Mouse (Mus musculus) heart, postnatal 0 days (tissue): Measurements from ENCODE around the gene Zscan12. TPM values are rescaled to one million over a fixed set of nuclear protein-coding genes. Genes with fewer than 3 reads are reported as not detected.
A peak's percentile ranks its signal among the peaks of the same experiment; 100 is the strongest.

Source experiments
- ATAC-seq: fragments of 200-750 bp; cut with Nextera tagmentation; 2 replicates; pipeline ENCODE4 v1.8.0; 2017; ENCODE audit warnings: low read depth, moderate number of reproducible peaks, moderate library complexity; ENCODE audit not compliant: insufficient read depth
- DNase-seq: peaks from one replicate; pipeline ENCODE4 v3.0.0-alpha.2; 2016; ENCODE audit warnings: low spot score
- H3K27ac ChIP-seq: fragments of 300-500 bp; sonication (generic); 2 replicates; pipeline ENCODE4 v1.5.1; 2014; ENCODE audit warnings: low read depth, mild to moderate bottlenecking
- H3K27me3 ChIP-seq: fragments of 300-500 bp; sonication (generic); 2 replicates; pipeline ENCODE4 v1.6.1; 2014; ENCODE audit warnings: low read length, mixed read lengths; ENCODE audit not compliant: control insufficient read depth, insufficient read depth
- H3K36me3 ChIP-seq: fragments of 300-500 bp; sonication (generic); replicated peaks from 2 replicates; pipeline ENCODE4 v1.6.1; 2014; ENCODE audit warnings: low read length, mixed read lengths; ENCODE audit not compliant: control insufficient read depth, insufficient read depth
- H3K4me1 ChIP-seq: fragments of 300-500 bp; sonication (generic); 2 replicates; pipeline ENCODE4 v1.6.1; 2014; ENCODE audit warnings: antibody characterized with exemption; ENCODE audit not compliant: control insufficient read depth, insufficient read depth
- H3K4me2 ChIP-seq: fragments of 300-500 bp; sonication (generic); 2 replicates; pipeline ENCODE4 v1.6.1; 2014; ENCODE audit warnings: low read depth, mild to moderate bottlenecking, low read length, moderate library complexity
- H3K4me3 ChIP-seq: fragments of 300-500 bp; sonication (generic); 2 replicates; pipeline ENCODE4 v1.5.1; 2014; ENCODE audit warnings: low read depth, low read length
- H3K9ac ChIP-seq: fragments of 300-500 bp; sonication (generic); replicated peaks from 2 replicates; pipeline ENCODE4 v1.6.1; 2014; ENCODE audit warnings: low read depth, low read length, mixed read lengths
- H3K9me3 ChIP-seq: fragments of 300-500 bp; sonication (generic); replicated peaks from 2 replicates; pipeline ENCODE4 v1.6.1; 2016; ENCODE audit warnings: low read length; ENCODE audit not compliant: control insufficient read depth
- CTCF ChIP-seq: IDR thresholded peaks from 2 replicates; pipeline ENCODE4 v1.5.1; 2016; ENCODE audit warnings: antibody characterized with exemption, control low read depth, low read depth
- EP300 ChIP-seq: IDR thresholded peaks from 2 replicates; pipeline ENCODE4 v1.6.1; 2016; ENCODE audit warnings: antibody characterized with exemption, low read depth
- WGBS: fragments of 180-500 bp; shearing (Covaris S2); extraction: QIAGEN DNeasy Blood & Tissue Kit; methylation state at CpG from one replicate; pipeline ENCODE4 v1.1.7; 2014; 5-methylcytosine and 5-hydroxymethylcytosine counted together
- polyA plus RNA-seq: library from polyadenylated mRNA; unstranded; fragments of >200 nt; fragmentation: Nextera tagmentation; extraction: Ambion mirVana; gene quantifications from 2 replicates; pipeline ENCODE4 v1.2.1, GENCODE M21; 2015
- total RNA-seq: library from RNA; depleted of rRNA; stranded (reverse); fragments of >200 nt; gene quantifications from 2 replicates; pipeline ENCODE4 v1.2.3, GENCODE M21; 2014; ENCODE audit warnings: low replicate concordance

Zscan12 gene
- total and polyA plus RNA-seq, 2 experiments from 2014 or later: 5.2 to 7.8 TPM

DNA sequence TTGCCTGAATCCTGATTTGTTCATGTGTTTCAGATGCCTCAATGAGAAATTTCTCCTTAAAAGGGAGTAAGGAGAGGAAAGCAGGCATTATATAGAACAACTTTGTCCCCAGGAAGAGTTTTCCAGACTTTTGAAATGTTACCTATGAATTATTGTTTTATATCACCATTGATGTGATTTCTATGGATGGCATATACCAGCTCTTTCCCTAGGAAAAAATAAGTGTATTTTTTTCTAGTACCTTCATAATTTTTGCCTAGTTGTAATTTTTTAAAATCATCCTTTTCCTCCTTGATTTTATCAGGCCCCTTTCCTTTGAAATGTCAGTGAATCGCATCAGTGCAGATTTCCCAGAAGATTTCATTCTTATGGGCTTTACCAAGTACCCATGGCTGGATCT is 16.0 kb upstream of the Zscan12 start, which contains the start of gene Olfr1367:
TSS of gene Olfr1367 (plus strand) at position 301 of the 400 bp plus-strand sequence.
- ATAC-seq (no peak), DNase-seq (no peak)
- Histone ChIP-seq H3K27me3 (no peaks in the 10 kb centered on the region), H3K4me3 (no peak within 1 kb of the TSS), H3K27ac (no peak within 1 kb of the TSS), H3K4me2 (no peak within 1 kb of the TSS), H3K9me3 (no peaks in the 10 kb centered on the region), H3K9ac (no peak within 1 kb of the TSS), H3K36me3 (no peaks in the 10 kb centered on the region), H3K4me1 (no peaks in the 10 kb centered on the region)
- no peak for TF ChIP-seq EP300
- no peak for TF ChIP-seq CTCF
- 84% methylated on average over 1 of the region's 1 CpGs for WGBS

GRCm38 (mm10) chr13:21350593-21350992 is 12.0 kb upstream of the Zscan12 start:
- DNase-seq (no peak), ATAC-seq (no peak)
- H3K9me3 ChIP-seq: no peaks in the 10 kb centered on the region
- H3K4me3 ChIP-seq: no peak overlapping the region
- H3K4me2 ChIP-seq: no peak overlapping the region
- no peak overlapping the region for H3K27ac ChIP-seq
- H3K4me1 ChIP-seq: no peaks in the 10 kb centered on the region
- H3K9ac ChIP-seq: no peak overlapping the region
- H3K27me3 ChIP-seq: no peaks in the 10 kb centered on the region
- TF ChIP-seq EP300: no peak
- no peak for TF ChIP-seq CTCF
- H3K36me3 ChIP-seq: no peaks in the 10 kb centered on the region

DNA sequence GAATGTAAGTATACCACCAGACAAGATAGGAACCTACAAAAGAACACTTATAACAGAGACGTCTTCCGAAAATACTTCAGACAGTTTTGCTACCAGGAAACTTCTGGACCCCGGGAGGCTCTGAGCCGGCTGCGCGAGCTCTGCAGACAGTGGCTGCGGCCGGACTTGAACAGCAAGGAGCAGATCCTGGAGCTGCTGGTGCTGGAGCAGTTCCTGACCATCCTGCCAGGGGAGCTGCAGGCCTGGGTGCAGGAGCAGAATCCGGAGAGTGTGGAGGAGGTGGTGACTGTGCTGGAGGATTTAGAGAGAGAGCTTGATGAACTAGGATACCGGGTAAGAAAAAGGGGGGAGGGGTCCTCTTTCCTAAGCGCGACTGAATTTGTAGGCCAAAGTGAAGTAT is 1.1 kb downstream of the Zscan12 start:
- WGBS: 57% methylated on average over 12 of the region's 12 CpGs
- Histone ChIP-seq H3K4me2 (peak overlapping the region; percentile 72), H3K4me1 (peaks cover 19% of the 10 kb centered on the region; the same call in 1 of the 2 replicates), H3K9me3 (no peaks in the 10 kb centered on the region), H3K36me3 (peaks cover 15% of the 10 kb centered on the region), H3K27ac (no peak overlapping the region), H3K4me3 (peak overlapping the region; percentile 81), H3K9ac (no peak overlapping the region), H3K27me3 (no peaks in the 10 kb centered on the region)
- TF ChIP-seq CTCF: no peak
- TF ChIP-seq EP300: no peak
- DNase-seq: peak; percentile 23
- ATAC-seq: no peak

DNA sequence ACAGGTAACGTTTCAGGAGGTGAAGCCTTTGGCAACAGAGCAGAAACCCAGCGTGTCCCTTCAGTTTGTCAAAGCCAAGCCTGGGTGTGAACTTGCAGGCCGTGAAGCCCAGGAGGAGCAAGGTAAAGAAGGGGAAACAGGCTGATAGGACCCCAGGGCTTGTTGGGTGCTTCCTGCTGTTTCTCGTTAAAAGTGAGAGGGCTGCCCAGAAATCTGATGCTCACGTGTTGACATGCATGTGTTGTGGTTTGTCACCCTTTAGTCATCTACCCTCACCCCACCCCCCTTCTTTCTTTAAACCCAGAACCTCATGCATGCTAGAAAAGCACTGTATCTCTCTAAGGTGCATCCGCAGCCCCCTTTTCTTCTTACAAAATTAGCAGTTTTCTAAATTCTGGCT is 4.0 kb downstream of the Zscan12 start:
- H3K9ac ChIP-seq: no peak overlapping the region
- H3K4me2 ChIP-seq: no peak overlapping the region
- 52% methylated on average over 6 of the region's 6 CpGs for WGBS
- TF ChIP-seq EP300 (no peak), CTCF (no peak)
- H3K36me3 ChIP-seq: peaks cover 39% of the 10 kb centered on the region
- ATAC-seq (no peak), DNase-seq (no peak)
- peaks cover 19% of the 10 kb centered on the region; the same call in 1 of the 2 replicates for H3K4me1 ChIP-seq
- H3K27ac ChIP-seq: no peak overlapping the region
- no peaks in the 10 kb centered on the region for H3K9me3 ChIP-seq
- no peak overlapping the region for H3K4me3 ChIP-seq
- H3K27me3 ChIP-seq: no peaks in the 10 kb centered on the region

- H3K27ac ChIP-seq: no peak overlapping the region
- no peak overlapping the region for H3K4me2 ChIP-seq
- H3K4me1 ChIP-seq: no peaks in the 10 kb centered on the region
- peaks cover 33% of the 10 kb centered on the region for H3K36me3 ChIP-seq
- no peaks in the 10 kb centered on the region for H3K9me3 ChIP-seq
- no peak overlapping the region for H3K9ac ChIP-seq
- WGBS: 84% methylated on average over 2 of the region's 2 CpGs
- H3K27me3 ChIP-seq: no peaks in the 10 kb centered on the region
- ATAC-seq (no peak), DNase-seq (no peak)
- TF ChIP-seq CTCF (no peak), EP300 (no peak)
- no peak overlapping the region for H3K4me3 ChIP-seq
Observed at GRCm38 (mm10) chr13:21372700-21373099, 10.1 kb downstream of the Zscan12 start.

DNA sequence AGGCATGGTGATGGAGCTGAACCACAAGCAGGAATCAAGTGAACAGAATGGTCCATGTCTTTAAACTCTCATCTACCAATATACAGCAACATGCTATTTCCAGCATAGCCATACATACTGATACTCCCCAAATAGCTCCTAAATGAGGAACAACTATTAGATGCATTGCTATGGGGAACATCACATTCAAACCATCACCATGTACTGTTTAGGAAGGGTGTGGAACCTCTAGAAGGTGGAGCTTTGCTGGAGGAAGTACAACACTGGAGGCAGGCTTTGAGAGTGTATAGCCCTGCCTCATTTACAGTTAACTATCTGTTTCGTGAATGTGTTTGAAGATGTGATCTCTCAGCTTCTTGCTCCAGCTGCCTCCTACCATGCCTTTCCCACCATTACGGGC is 15.2 kb downstream of the Zscan12 start:
- H3K27me3 ChIP-seq: no peaks in the 10 kb centered on the region
- 65% methylated on average over 2 of the region's 2 CpGs for WGBS

More for the DNA sequence above, 15.2 kb downstream of the Zscan12 start:
- no peak overlapping the region for H3K4me2 ChIP-seq
- no peak overlapping the region for H3K9ac ChIP-seq
- H3K9me3 ChIP-seq: no peaks in the 10 kb centered on the region
- no peaks in the 10 kb centered on the region for H3K4me1 ChIP-seq
- TF ChIP-seq CTCF (no peak), EP300 (no peak)
- DNase-seq (no peak), ATAC-seq (no peak)
- H3K36me3 ChIP-seq: no peaks in the 10 kb centered on the region
- H3K4me3 ChIP-seq: no peak overlapping the region
- no peak overlapping the region for H3K27ac ChIP-seq
